ENCODE assay signal across 8 mouse cellular contexts in the genomic region with DNA sequence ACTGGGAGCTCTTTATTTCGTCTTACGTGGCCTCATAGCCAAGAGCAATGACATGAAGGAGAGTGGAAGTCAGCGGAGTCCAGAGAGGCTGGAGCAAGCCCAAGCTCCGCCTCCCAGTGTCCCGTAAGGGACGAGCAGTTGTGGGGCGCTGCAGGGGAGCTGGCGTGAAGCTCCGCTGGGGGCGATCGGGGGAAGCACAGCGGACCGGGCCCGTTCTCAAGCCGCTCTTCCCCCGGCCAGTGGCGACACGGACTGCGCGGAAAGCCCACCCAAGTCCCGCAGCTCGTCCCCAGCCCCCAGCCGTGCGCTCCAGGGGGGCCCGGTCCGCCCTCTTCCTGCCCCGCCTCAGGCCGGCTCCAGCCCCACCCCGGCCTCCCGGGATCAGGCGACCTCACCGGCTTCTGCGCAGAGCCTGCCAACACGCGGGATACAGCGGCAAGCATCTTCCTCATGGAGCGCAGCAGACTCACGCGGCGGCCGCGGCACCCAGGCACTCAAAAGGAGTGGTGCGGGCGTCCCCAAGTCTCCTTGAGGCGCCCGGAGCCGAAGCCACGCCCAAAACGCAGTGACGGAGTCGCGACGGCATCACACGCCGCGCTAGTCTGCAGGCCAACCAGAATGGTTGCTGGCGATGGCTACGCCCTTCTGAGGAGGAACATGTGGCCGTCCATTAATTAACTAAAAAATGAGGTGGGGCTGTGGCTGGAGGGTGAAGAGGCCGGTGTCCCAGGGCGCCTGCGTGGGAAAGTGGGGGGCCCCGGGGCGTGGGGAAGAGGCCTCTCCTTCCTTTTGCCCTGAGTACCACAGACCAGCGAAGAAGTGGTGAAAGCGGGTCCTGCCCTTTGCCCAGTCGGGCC. TPM values are rescaled to one million over a fixed set of nuclear protein-coding genes. Genes with fewer than 3 reads are reported as not detected.
DNase-seq lines count a peak whose midpoint lies in the region; ATAC-seq lines count a peak whose summit lies in the region.

A gene (minus strand): TSS at position 553 of the 857 bp plus-strand sequence.

- no peaks in the 10 kb centered on the region for H3K36me3 ChIP-seq in hindbrain, embryonic 12.5 days

- H3K27me3 ChIP-seq in hindbrain, embryonic 12.5 days, result no peaks in the 10 kb centered on the region

- peak within 1 kb of the TSS; percentile 69 for H3K9ac ChIP-seq in hindbrain, embryonic 12.5 days

- H3K9me3 ChIP-seq in hindbrain, embryonic 12.5 days (replicated peaks), result no peaks in the 10 kb centered on the region

- H3K4me2 ChIP-seq in hindbrain, embryonic 12.5 days (replicated peaks), result peak within 1 kb of the TSS; percentile 60

- WGBS in hindbrain, embryonic 12.5 days, result 26% methylated on average over 58 of the region's 67 CpGs

- ATAC-seq in hindbrain, embryonic 12.5 days (ENCODE audit: low FRiP score), result peak; percentile 99

- H3K27ac ChIP-seq in hindbrain, embryonic 12.5 days, result peak within 1 kb of the TSS; percentile 82

- peak; percentile 87 for DNase-seq in Muller cell, postnatal 12 days (ENCODE audit: inconsistent ontology term)
- DNase-seq in cerebellum, adult 9-11 months, result peak; percentile 90
- DNase-seq in frontal cortex, postnatal 10 days (ENCODE audit: low spot score in 2 of 2), result peak; percentile 83 to 84
- peak; percentile 63 to 65 for DNase-seq in layer of hippocampus, postnatal 25 days (ENCODE audit: extremely low spot score in 1 of 2, low spot score in 1 of 2)
- peak; percentile 94 for DNase-seq in lung, postnatal 25 days (ENCODE audit: low spot score)
- peak; percentile 82 for DNase-seq in retina, embryonic 14.5 days (ENCODE audit: low spot score)
- peak; percentile 90 for DNase-seq in thymus, postnatal 4 days

- H3K4me3 ChIP-seq in hindbrain, embryonic 12.5 days, result peak within 1 kb of the TSS; percentile 65

- peaks cover 4% of the 10 kb centered on the region; the same call in 1 of the 2 replicates for H3K4me1 ChIP-seq in hindbrain, embryonic 12.5 days

RNA-seq across cellular contexts. Expression of the gene that starts here (rescaled TPM):
- 85.5 and 90.4 TPM in 2 replicates for polyA plus RNA-seq in hindbrain, embryonic 12.5 days (2016; fragmentation: Nextera tagmentation; extraction: Ambion mirVana)
- total RNA-seq in layer of hippocampus, postnatal 25 days (2021), result 100 to 1,000 TPM; 228 to 238 TPM

Comparison
In these comparisons a context has a peak if more than half of its experiments do, and no peak if none do; other contexts are left out.
1. Peak in every context shown above with its lines: DNase-seq, ATAC-seq, H3K4me3 ChIP-seq and H3K27ac ChIP-seq.